11 mouse cellular contexts compared by ENCODE assay signal in genomic region chr11:95257930-95258329, GRCm38 (mm10). TPM values are rescaled to one million over a fixed set of nuclear protein-coding genes. Genes with fewer than 3 reads are reported as not detected.
DNase-seq lines count a peak whose midpoint lies in the region; ATAC-seq and TF ChIP-seq lines count a peak whose summit lies in the region.
"Had no signal": no experiment of that assay in that cellular context is flagged by ENCODE, and none has a peak within 500 bp of the region (broad histone marks: within the 10 kb centered on the region; RNA-seq: fewer than 3 reads in every experiment).

No protein-coding gene starts in this region.

- 45% methylated on average over 4 of the region's 4 CpGs for WGBS in heart, embryonic 13.5 days
- 60% methylated on average over 4 of the region's 4 CpGs for WGBS in midbrain, embryonic 15.5 days
- 54% methylated on average over 4 of the region's 4 CpGs for whole genome bisulfite sequencing in midbrain, embryonic 16.5 days
- 59% methylated on average over 4 of the region's 4 CpGs for WGBS in hindbrain, postnatal 0 days
- 59% methylated on average over 4 of the region's 4 CpGs for WGBS in neural tube, embryonic 15.5 days

- no peak for TF ChIP-seq CTCF in hindbrain, postnatal 0 days (IDR thresholded peaks at IDR 0.05; ENCODE audit: low read depth)

- no peaks in the 10 kb centered on the region for H3K36me3 ChIP-seq in heart, embryonic 13.5 days
- H3K36me3 ChIP-seq in midbrain, embryonic 15.5 days (replicated peaks): no peaks in the 10 kb centered on the region
- no peaks in the 10 kb centered on the region for H3K36me3 ChIP-seq in midbrain, embryonic 16.5 days (ENCODE audit: control insufficient read depth, insufficient read depth, low read length)
- H3K36me3 ChIP-seq in hindbrain, postnatal 0 days (ENCODE audit: insufficient read depth, low read length): no peaks in the 10 kb centered on the region
- H3K36me3 ChIP-seq in neural tube, embryonic 15.5 days: no peaks in the 10 kb centered on the region

- H3K9me3 ChIP-seq in heart, embryonic 13.5 days: no peaks in the 10 kb centered on the region
- no peaks in the 10 kb centered on the region for H3K9me3 ChIP-seq in midbrain, embryonic 15.5 days
- H3K9me3 ChIP-seq in midbrain, embryonic 16.5 days (replicated peaks; ENCODE audit: control insufficient read depth, low read length, poor library complexity, severe bottlenecking): no peaks in the 10 kb centered on the region
- no peaks in the 10 kb centered on the region for H3K9me3 ChIP-seq in hindbrain, postnatal 0 days (ENCODE audit: low read length)
- no peaks in the 10 kb centered on the region for H3K9me3 ChIP-seq in neural tube, embryonic 15.5 days (replicated peaks)

- H3K9ac ChIP-seq in heart, embryonic 13.5 days: peak overlapping the region; percentile 81; the same call in 1 of the 2 replicates
- H3K9ac ChIP-seq in midbrain, embryonic 15.5 days: no peak overlapping the region
- H3K9ac ChIP-seq in midbrain, embryonic 16.5 days (ENCODE audit: low read depth, low read length): no peak overlapping the region
- H3K9ac ChIP-seq in hindbrain, postnatal 0 days (replicated peaks; ENCODE audit: low read length): no peak overlapping the region
- H3K9ac ChIP-seq in neural tube, embryonic 15.5 days (replicated peaks): no peak overlapping the region

- no peak for DNase-seq in heart, postnatal 4 days
- DNase-seq in hindbrain, postnatal 0 days (ENCODE audit: low spot score): no peak
- DNase-seq in ovary, postnatal 14 days (ENCODE audit: low spot score): no peak

- no peak for ATAC-seq in heart, embryonic 13.5 days (ENCODE audit: extremely low read depth, insufficient number of reproducible peaks, low FRiP score, low TSS enrichment)
- ATAC-seq in midbrain, embryonic 15.5 days (replicated peaks): no peak
- ATAC-seq in midbrain, embryonic 16.5 days: no peak
- ATAC-seq in hindbrain, postnatal 0 days: no peak
- ATAC-seq in neural tube, embryonic 15.5 days (ENCODE audit: low FRiP score): no peak
- no peak for ATAC-seq in frontal cortex, adult (ENCODE audit: low TSS enrichment)

- peak overlapping the region; percentile 68; the same call in 1 of the 2 replicates for H3K4me3 ChIP-seq in heart, embryonic 13.5 days
- H3K4me3 ChIP-seq in midbrain, embryonic 15.5 days: peak overlapping the region; percentile 51; the same call in 1 of the 2 replicates
- no peak overlapping the region for H3K4me3 ChIP-seq in midbrain, embryonic 16.5 days (ENCODE audit: low read depth, low read length)
- H3K4me3 ChIP-seq in hindbrain, postnatal 0 days (ENCODE audit: low read length): no peak overlapping the region
- no peak overlapping the region; the same call in 1 of the 2 replicates for H3K4me3 ChIP-seq in neural tube, embryonic 15.5 days (replicated peaks)

- peaks cover 9% of the 10 kb centered on the region for H3K4me1 ChIP-seq in heart, embryonic 13.5 days
- H3K4me1 ChIP-seq in midbrain, embryonic 15.5 days: peaks cover 15% of the 10 kb centered on the region
- H3K4me1 ChIP-seq in midbrain, embryonic 16.5 days (ENCODE audit: control insufficient read depth, insufficient read depth, low read length): peaks cover 13% of the 10 kb centered on the region
- no peaks in the 10 kb centered on the region for H3K4me1 ChIP-seq in hindbrain, postnatal 0 days (ENCODE audit: insufficient read depth, low read length)
- peaks cover 18% of the 10 kb centered on the region; the same call in 1 of the 2 replicates for H3K4me1 ChIP-seq in neural tube, embryonic 15.5 days

- no peak overlapping the region for H3K27ac ChIP-seq in heart, embryonic 13.5 days (replicated peaks)
- no peak overlapping the region for H3K27ac ChIP-seq in midbrain, embryonic 15.5 days
- H3K27ac ChIP-seq in midbrain, embryonic 16.5 days (ENCODE audit: low read length): no peak overlapping the region
- H3K27ac ChIP-seq in hindbrain, postnatal 0 days: no peak overlapping the region
- no peak overlapping the region for H3K27ac ChIP-seq in neural tube, embryonic 15.5 days (replicated peaks)

- H3K4me2 ChIP-seq in heart, embryonic 13.5 days: peak overlapping the region; percentile 96
- no peak overlapping the region for H3K4me2 ChIP-seq in midbrain, embryonic 15.5 days
- no peak overlapping the region for H3K4me2 ChIP-seq in midbrain, embryonic 16.5 days (ENCODE audit: low read length)
- H3K4me2 ChIP-seq in hindbrain, postnatal 0 days (ENCODE audit: low read depth, low read length): peak overlapping the region; percentile 86; the same call in 1 of the 2 replicates
- peak overlapping the region; percentile 77 for H3K4me2 ChIP-seq in neural tube, embryonic 15.5 days

- H3K27me3 ChIP-seq in heart, embryonic 13.5 days (replicated peaks): peaks cover 17% of the 10 kb centered on the region; the same call in 1 of the 2 replicates
- H3K27me3 ChIP-seq in midbrain, embryonic 15.5 days (replicated peaks): 0 out of 2 replicates have a peak, but pooled peaks cover 2% of the 10 kb centered on the region
- H3K27me3 ChIP-seq in midbrain, embryonic 16.5 days (ENCODE audit: control insufficient read depth, insufficient read depth, low read depth, low read length): no peaks in the 10 kb centered on the region
- no peaks in the 10 kb centered on the region for H3K27me3 ChIP-seq in hindbrain, postnatal 0 days (ENCODE audit: insufficient read depth, low read length)
- H3K27me3 ChIP-seq in neural tube, embryonic 15.5 days (replicated peaks): 0 out of 2 replicates have a peak, but pooled peaks cover 3% of the 10 kb centered on the region

RNA-seq across cellular contexts. Expression of gene Tac4, which starts 3.4 kb away (rescaled TPM):
- polyA plus RNA-seq in heart, embryonic 13.5 days (2015; fragmentation: Nextera tagmentation; extraction: Ambion mirVana): not detected in 2 replicates
- total RNA-seq in heart, postnatal 4 days (2021): not detected
- not detected in 2 replicates for polyA plus RNA-seq in midbrain, embryonic 15.5 days (2015; fragmentation: Nextera tagmentation; extraction: Ambion mirVana)
- polyA plus RNA-seq in midbrain, embryonic 16.5 days (2015; fragmentation: Nextera tagmentation; extraction: Ambion mirVana): not detected in 2 replicates
- not detected in 2 replicates for total RNA-seq in hindbrain, postnatal 0 days (2014; rRNA removed)
- polyA plus RNA-seq in hindbrain, postnatal 0 days (2015; fragmentation: Nextera tagmentation; extraction: Ambion mirVana): not detected in 2 replicates
- 0.20 TPM in 1 of 2 replicates, not detected in the other for polyA plus RNA-seq in neural tube, embryonic 15.5 days (2015; fragmentation: Nextera tagmentation; extraction: Ambion mirVana)
- total RNA-seq: adrenal gland, adult 18-20 months; gastrocnemius, postnatal 14 days; left cerebral cortex, adult 18-20 months had no signal

RNA-seq across cellular contexts. Expression of gene Kat7, which starts 52.1 kb away (rescaled TPM):
- polyA plus RNA-seq in heart, embryonic 13.5 days (2015; fragmentation: Nextera tagmentation; extraction: Ambion mirVana): 44.2 and 46.0 TPM in 2 replicates
- 10 to 100 TPM; 52.9 to 54.3 TPM for total RNA-seq in heart, postnatal 4 days (2021)
- polyA plus RNA-seq in midbrain, embryonic 15.5 days (2015; fragmentation: Nextera tagmentation; extraction: Ambion mirVana): 62.8 and 69.6 TPM in 2 replicates
- 65.8 and 69.1 TPM in 2 replicates for polyA plus RNA-seq in midbrain, embryonic 16.5 days (2015; fragmentation: Nextera tagmentation; extraction: Ambion mirVana)
- total RNA-seq in hindbrain, postnatal 0 days (2014; rRNA removed): 64.4 and 69.0 TPM in 2 replicates
- 59.0 and 66.6 TPM in 2 replicates for polyA plus RNA-seq in hindbrain, postnatal 0 days (2015; fragmentation: Nextera tagmentation; extraction: Ambion mirVana)
- polyA plus RNA-seq in neural tube, embryonic 15.5 days (2015; fragmentation: Nextera tagmentation; extraction: Ambion mirVana): 56.8 and 63.6 TPM in 2 replicates

Comparison
In these comparisons a context has a peak if more than half of its experiments do, and no peak if none do; other contexts are left out.
1. H3K4me3 ChIP-seq: peak in heart, embryonic 13.5 days (single experiment) and midbrain, embryonic 15.5 days (single experiment); none in midbrain, embryonic 16.5 days (single experiment), hindbrain, postnatal 0 days (single experiment) and neural tube, embryonic 15.5 days (single experiment).
2. H3K4me2 ChIP-seq: peak in heart, embryonic 13.5 days (single experiment), hindbrain, postnatal 0 days (single experiment) and neural tube, embryonic 15.5 days (single experiment); none in midbrain, embryonic 15.5 days (single experiment) and midbrain, embryonic 16.5 days (single experiment).